Mouse (Mus musculus) stomach, embryonic 14.5 days (tissue): ENCODE data around the gene Wwox. TPM values are rescaled to one million over a fixed set of nuclear protein-coding genes. Genes with fewer than 3 reads are reported as not detected.

Source experiments
- ATAC-seq: fragments of 200-750 bp; cut with Nextera tagmentation; 2 replicates; pipeline ENCODE4 v1.8.0; 2017; ENCODE audit warnings: low read depth, moderate TSS enrichment; ENCODE audit not compliant: insufficient number of reproducible peaks, insufficient read depth, low FRiP score
- H3K27ac ChIP-seq: fragments of 300-500 bp; sonication (generic); 2 replicates; pipeline ENCODE4 v1.5.1; 2014; ENCODE audit warnings: mild to moderate bottlenecking, low read length, moderate library complexity, mixed read lengths
- H3K27me3 ChIP-seq: fragments of 300-500 bp; sonication (generic); 2 replicates; pipeline ENCODE4 v1.6.1; 2014; ENCODE audit warnings: low read length, control low read depth, mixed read lengths; ENCODE audit not compliant: control insufficient read depth, insufficient read depth
- H3K36me3 ChIP-seq: fragments of 300-500 bp; sonication (generic); 2 replicates; pipeline ENCODE4 v1.6.1; 2014; ENCODE audit warnings: mild to moderate bottlenecking, control low read depth, low read length, moderate library complexity, mixed read lengths; ENCODE audit not compliant: control insufficient read depth, insufficient read depth
- H3K4me1 ChIP-seq: fragments of 300-500 bp; sonication (generic); 2 replicates; pipeline ENCODE4 v1.6.1; 2014; ENCODE audit warnings: low read length, control low read depth, mixed read lengths; ENCODE audit not compliant: control insufficient read depth, insufficient read depth
- H3K4me2 ChIP-seq: fragments of 300-500 bp; sonication (generic); replicated peaks from 2 replicates; pipeline ENCODE4 v1.6.1; 2014; ENCODE audit warnings: low read depth, low read length, control low read depth
- H3K4me3 ChIP-seq: fragments of 300-500 bp; sonication (generic); 2 replicates; pipeline ENCODE4 v1.5.1; 2014; ENCODE audit warnings: low read depth, low read length, control low read depth
- H3K9ac ChIP-seq: fragments of 300-500 bp; sonication (generic); replicated peaks from 2 replicates; pipeline ENCODE4 v1.6.1; 2014; ENCODE audit warnings: low read depth, mild to moderate bottlenecking, control low read depth, low read length, moderate library complexity, mixed read lengths
- H3K9me3 ChIP-seq: fragments of 300-500 bp; sonication (generic); 2 replicates; pipeline ENCODE4 v1.6.1; 2016; ENCODE audit warnings: low read depth, low read length, control low read depth; ENCODE audit not compliant: control insufficient read depth
- WGBS: fragments of 180-500 bp; shearing (Covaris S2); extraction: QIAGEN DNeasy Blood & Tissue Kit; methylation state at CpG from one replicate; pipeline ENCODE4 v1.1.7; 2014; 5-methylcytosine and 5-hydroxymethylcytosine counted together
- polyA plus RNA-seq: library from polyadenylated mRNA; unstranded; fragments of >200 nt; fragmentation: Nextera tagmentation; extraction: Ambion mirVana; gene quantifications from 2 replicates; pipeline ENCODE4 v1.2.1, GENCODE M21; 2014

Wwox gene
- polyA plus RNA-seq, 1 experiment from 2014 or later, result 15.4 TPM

DNA sequence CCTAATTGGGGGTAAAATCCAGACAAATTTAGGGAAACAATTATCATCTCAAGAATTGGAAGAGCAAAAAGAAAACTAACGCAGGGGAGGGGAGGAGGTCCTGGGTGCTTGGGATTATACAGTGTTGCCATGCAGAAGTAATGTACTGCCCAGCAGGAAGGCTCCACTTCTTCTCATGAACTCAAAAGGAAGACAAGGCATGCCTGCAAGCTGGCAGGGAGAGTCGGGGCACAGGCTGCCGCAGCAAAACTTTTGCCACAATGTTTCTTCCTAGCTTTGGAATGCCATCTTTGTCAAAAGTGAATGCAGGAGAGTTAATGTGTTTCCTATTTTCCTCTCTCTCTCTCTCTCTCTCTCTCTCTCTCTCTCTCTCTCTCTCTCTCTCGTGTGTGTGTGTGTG lies 163.6 kb downstream of the Wwox start:
- Histone ChIP-seq H3K27me3 (no peaks in the 10 kb centered on the region), H3K9me3 (no peaks in the 10 kb centered on the region), H3K4me2 (no peak overlapping the region), H3K36me3 (no peaks in the 10 kb centered on the region), H3K4me3 (no peak overlapping the region), H3K9ac (no peak overlapping the region), H3K27ac (no peak overlapping the region), H3K4me1 (no peaks in the 10 kb centered on the region)
- ATAC-seq, result no peak
- 72% methylated on average over 3 of the region's 4 CpGs for WGBS

DNA sequence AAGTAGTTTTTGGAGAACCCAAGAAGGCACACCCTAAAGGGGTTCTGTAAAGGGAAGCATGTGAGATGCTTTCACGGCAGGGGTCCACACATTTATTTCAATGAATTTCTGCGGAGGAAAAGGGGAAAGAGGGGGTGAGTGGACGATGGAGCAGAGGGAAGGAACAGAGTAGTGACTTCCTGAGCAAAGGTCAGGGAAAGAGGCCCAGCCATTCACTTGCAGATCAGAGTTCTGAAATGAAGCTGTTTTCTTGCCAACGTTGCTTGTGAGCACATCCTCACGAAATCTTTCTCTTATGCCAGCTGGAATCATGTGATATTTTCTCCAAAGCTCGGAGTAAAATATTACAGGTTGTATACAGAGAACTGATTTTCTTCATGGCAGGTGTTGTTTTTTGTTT lies 164.1 kb downstream of the Wwox start:
- no peaks in the 10 kb centered on the region for H3K9me3 ChIP-seq
- ATAC-seq, result no peak
- H3K4me1 ChIP-seq, result no peaks in the 10 kb centered on the region
- no peak overlapping the region for H3K4me2 ChIP-seq
- no peak overlapping the region for H3K4me3 ChIP-seq
- H3K27me3 ChIP-seq, result no peaks in the 10 kb centered on the region
- no peaks in the 10 kb centered on the region for H3K36me3 ChIP-seq
- no peak overlapping the region for H3K9ac ChIP-seq
- 56% methylated on average over 6 of the region's 6 CpGs for WGBS
- no peak overlapping the region for H3K27ac ChIP-seq

DNA sequence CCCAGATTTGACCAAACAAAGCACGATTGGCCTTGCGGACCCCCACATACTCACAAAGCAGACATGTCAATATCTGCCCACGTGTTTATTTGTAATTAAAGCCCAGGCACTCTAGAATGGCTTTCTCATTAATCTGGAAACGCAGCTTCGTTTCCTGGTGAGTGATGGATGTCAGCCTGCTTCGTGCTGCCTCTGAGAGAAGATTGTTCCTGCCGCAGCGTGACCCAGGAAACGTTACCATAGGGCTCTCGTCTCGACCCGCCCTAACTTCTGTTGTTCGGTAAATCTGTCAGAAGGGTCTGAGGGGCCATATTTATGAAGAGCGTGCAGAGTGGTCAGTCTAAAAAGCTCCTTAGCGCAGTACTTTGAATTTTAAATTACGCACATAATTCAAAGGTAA lies 164.9 kb downstream of the Wwox start:
- no peaks in the 10 kb centered on the region for H3K4me1 ChIP-seq

DNA sequence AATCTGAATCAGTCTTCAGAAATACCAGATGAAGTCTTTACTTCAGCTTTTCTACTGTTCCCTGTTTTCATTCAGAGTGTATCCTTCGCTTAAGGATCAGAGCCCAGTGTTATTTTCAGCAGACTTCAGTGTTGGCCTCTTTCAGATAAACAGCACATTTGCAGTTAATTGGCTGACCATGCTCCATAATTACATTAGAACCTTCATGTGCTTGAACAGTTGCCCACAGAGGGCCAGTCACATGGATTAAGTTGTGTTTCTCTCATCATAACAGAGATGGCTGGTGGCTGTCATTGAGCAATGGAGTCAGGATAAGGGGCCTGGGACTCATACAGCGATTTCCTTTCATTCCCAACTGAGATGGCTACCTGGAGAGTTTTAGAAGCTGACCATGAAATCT lies 166.2 kb downstream of the Wwox start:
- H3K27ac ChIP-seq, result no peak overlapping the region
- no peaks in the 10 kb centered on the region for H3K27me3 ChIP-seq
- no peak overlapping the region for H3K9ac ChIP-seq
- ATAC-seq, result no peak
- 65% methylated on average over 2 of the region's 2 CpGs for WGBS
- no peak overlapping the region for H3K4me3 ChIP-seq
- no peak overlapping the region for H3K4me2 ChIP-seq
- no peaks in the 10 kb centered on the region for H3K36me3 ChIP-seq
- no peaks in the 10 kb centered on the region for H3K9me3 ChIP-seq
- H3K4me1 ChIP-seq, result no peaks in the 10 kb centered on the region

More for the DNA sequence above, 164.9 kb downstream of the Wwox start:
- Histone ChIP-seq H3K4me2 (no peak overlapping the region), H3K4me3 (no peak overlapping the region), H3K9ac (no peak overlapping the region; the same call in 1 of the 2 replicates), H3K36me3 (no peaks in the 10 kb centered on the region), H3K9me3 (no peaks in the 10 kb centered on the region), H3K27ac (no peak overlapping the region), H3K27me3 (no peaks in the 10 kb centered on the region)
- 29% methylated on average over 16 of the region's 16 CpGs for WGBS
- ATAC-seq, result no peak

DNA sequence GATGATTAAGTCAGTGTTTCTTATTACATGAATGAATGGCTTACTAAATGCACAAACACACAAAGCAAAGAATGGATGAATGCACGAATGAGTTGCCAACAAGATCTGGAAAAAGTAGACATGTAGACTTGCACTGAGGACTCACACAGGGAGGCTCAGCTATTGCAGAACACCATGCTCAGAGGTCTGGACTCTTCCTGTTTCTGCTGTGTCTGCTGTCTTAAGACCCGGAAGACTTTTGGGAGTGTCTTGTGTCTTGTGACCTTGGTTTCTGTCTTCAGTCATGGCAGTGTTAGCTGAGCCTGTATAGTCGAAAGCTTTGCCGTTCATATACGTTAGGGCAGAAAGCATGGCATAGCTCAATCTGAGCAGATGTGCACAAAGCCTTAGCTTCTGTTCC lies 169.9 kb downstream of the Wwox start:
- Histone ChIP-seq H3K9ac (no peak overlapping the region), H3K27me3 (no peaks in the 10 kb centered on the region), H3K4me3 (no peak overlapping the region), H3K4me2 (no peak overlapping the region), H3K36me3 (no peaks in the 10 kb centered on the region), H3K4me1 (0 out of 2 replicates have a peak, but pooled peaks cover under 1% of the 10 kb centered on the region), H3K27ac (no peak overlapping the region), H3K9me3 (no peaks in the 10 kb centered on the region)
- no peak for ATAC-seq
- WGBS, result 93% methylated on average over 5 of the region's 5 CpGs

DNA sequence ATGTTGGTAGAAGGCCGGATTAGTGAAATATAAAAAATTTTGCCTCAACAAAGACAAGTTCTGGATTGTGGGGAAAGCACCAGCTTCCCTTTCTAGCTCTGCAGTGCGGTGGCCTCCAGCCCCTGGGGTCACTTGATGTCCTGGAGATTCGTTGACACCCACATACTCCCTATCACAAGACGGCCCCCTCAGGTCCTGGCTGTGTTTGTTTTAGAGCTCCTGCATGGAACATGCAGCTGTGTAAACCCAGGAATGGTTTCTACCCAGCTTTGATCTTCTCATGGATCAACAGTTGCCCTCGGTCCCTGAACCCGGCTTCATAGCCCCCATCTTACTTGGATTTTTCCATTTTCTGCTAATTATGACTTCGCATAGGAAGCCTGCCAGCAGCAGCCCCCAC lies 171.6 kb downstream of the Wwox start:
- ATAC-seq, result no peak
- Histone ChIP-seq H3K27me3 (no peaks in the 10 kb centered on the region), H3K27ac (no peak overlapping the region), H3K4me1 (0 out of 2 replicates have a peak, but pooled peaks cover 8% of the 10 kb centered on the region), H3K4me3 (no peak overlapping the region), H3K9ac (no peak overlapping the region), H3K9me3 (no peaks in the 10 kb centered on the region), H3K4me2 (no peak overlapping the region), H3K36me3 (no peaks in the 10 kb centered on the region)
- 55% methylated on average over 7 of the region's 7 CpGs for WGBS

- Histone ChIP-seq H3K4me3 (no peak overlapping the region), H3K9ac (no peak overlapping the region), H3K27ac (no peak overlapping the region), H3K36me3 (no peaks in the 10 kb centered on the region), H3K4me2 (no peak overlapping the region), H3K27me3 (no peaks in the 10 kb centered on the region), H3K4me1 (0 out of 2 replicates have a peak, but pooled peaks cover 9% of the 10 kb centered on the region), H3K9me3 (no peaks in the 10 kb centered on the region)
- ATAC-seq, result no peak
- WGBS, result 85% methylated on average over 3 of the region's 3 CpGs
Observed at GRCm38 (mm10) chr8:114612091-114612490, 172.6 kb downstream of the Wwox start.

- Histone ChIP-seq H3K36me3 (no peaks in the 10 kb centered on the region), H3K4me1 (peaks cover 16% of the 10 kb centered on the region; the same call in 1 of the 2 replicates), H3K4me3 (no peak overlapping the region), H3K9ac (no peak overlapping the region), H3K9me3 (no peaks in the 10 kb centered on the region), H3K27ac (no peak overlapping the region; the same call in 1 of the 2 replicates), H3K4me2 (no peak overlapping the region), H3K27me3 (no peaks in the 10 kb centered on the region)
- no peak for ATAC-seq
- WGBS, result 37% methylated on average over 4 of the region's 4 CpGs
Observed at GRCm38 (mm10) chr8:114615413-114615812, 176.0 kb downstream of the Wwox start.

DNA sequence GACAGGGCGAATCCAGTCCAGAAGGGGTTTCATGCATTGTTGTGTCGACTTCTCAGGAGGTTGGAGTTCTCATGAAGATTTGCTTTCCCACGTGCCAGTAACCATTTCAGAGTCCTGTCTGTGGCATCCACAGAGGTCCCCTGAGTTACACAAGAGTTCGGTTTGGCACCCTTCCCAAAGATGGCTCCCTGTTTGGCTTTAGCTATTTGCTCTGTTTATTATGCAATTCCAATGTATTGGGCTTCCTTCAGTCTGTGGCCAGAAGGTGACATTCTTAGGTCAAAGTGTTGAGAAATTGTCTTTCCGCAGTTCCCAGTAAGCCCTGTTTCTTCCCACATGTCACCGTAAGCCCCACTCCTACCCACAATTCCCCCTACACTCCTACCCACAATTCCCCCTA lies 176.5 kb downstream of the Wwox start:
- 63% methylated on average over 6 of the region's 6 CpGs for WGBS
- no peak for ATAC-seq
- Histone ChIP-seq H3K4me1 (peaks cover 16% of the 10 kb centered on the region; the same call in 1 of the 2 replicates), H3K27me3 (no peaks in the 10 kb centered on the region), H3K4me2 (no peak overlapping the region), H3K9ac (no peak overlapping the region), H3K27ac (no peak overlapping the region; the same call in 1 of the 2 replicates), H3K9me3 (no peaks in the 10 kb centered on the region), H3K36me3 (no peaks in the 10 kb centered on the region), H3K4me3 (no peak overlapping the region)
